Mouse (Mus musculus) WW6 (cell line): ENCODE measurements around the gene Ralgps2.

Experiments used
- DNase-seq: peaks from one replicate; pipeline ENCODE4 v3.0.0-alpha.2; 2013; ENCODE audit warnings: low read depth, low spot score

Ralgps2 gene

GRCm38 (mm10) chr1:156939251-156940141 lies at the start of gene Ralgps2:
TSS of gene Ralgps2 (minus strand) at chr1:156939626.
- no peak for DNase-seq

GRCm38 (mm10) chr1:156987576-156987975 lies 48.1 kb upstream of the Ralgps2 start:
- no peak for DNase-seq

GRCm38 (mm10) chr1:156986641-156987345 lies 47.4 kb upstream of the Ralgps2 start:
- DNase-seq, result no peak

- DNase-seq, result no peak
Measured at GRCm38 (mm10) chr1:156985657-156986640, 46.5 kb upstream of the Ralgps2 start.

- DNase-seq, result peak; percentile 47
Measured at GRCm38 (mm10) chr1:156983009-156983870, 43.8 kb upstream of the Ralgps2 start.

GRCm38 (mm10) chr1:156981975-156982374 lies 42.5 kb upstream of the Ralgps2 start:
- no peak for DNase-seq

- DNase-seq, result no peak
Measured at GRCm38 (mm10) chr1:156979722-156980121, 40.3 kb upstream of the Ralgps2 start.

- DNase-seq, result no peak
Measured at GRCm38 (mm10) chr1:156978656-156979055, 39.2 kb upstream of the Ralgps2 start.

GRCm38 (mm10) chr1:156973857-156974256 lies 34.4 kb upstream of the Ralgps2 start:
- DNase-seq, result no peak

- DNase-seq, result no peak
Measured at GRCm38 (mm10) chr1:156972391-156972790, 33.0 kb upstream of the Ralgps2 start.

GRCm38 (mm10) chr1:156971206-156971811 lies 31.9 kb upstream of the Ralgps2 start:
- no peak for DNase-seq

- DNase-seq, result no peak
Measured at GRCm38 (mm10) chr1:156970641-156971040, 31.2 kb upstream of the Ralgps2 start.

GRCm38 (mm10) chr1:156968107-156968506 lies 28.7 kb upstream of the Ralgps2 start:
- DNase-seq, result no peak

- DNase-seq, result no peak
Measured at GRCm38 (mm10) chr1:156964586-156964932, 25.1 kb upstream of the Ralgps2 start.

GRCm38 (mm10) chr1:156963871-156964585 lies 24.6 kb upstream of the Ralgps2 start:
- DNase-seq, result no peak

GRCm38 (mm10) chr1:156961481-156962265 lies 22.2 kb upstream of the Ralgps2 start:
- DNase-seq, result no peak

GRCm38 (mm10) chr1:156959004-156959403 lies 19.6 kb upstream of the Ralgps2 start:
- DNase-seq, result no peak

GRCm38 (mm10) chr1:156957360-156957759 lies 17.9 kb upstream of the Ralgps2 start:
- DNase-seq, result no peak
